Mouse (Mus musculus): ENCODE data around the gene Pef1. TPM values are rescaled to one million over a fixed set of nuclear protein-coding genes. Genes with fewer than 3 reads are reported as not detected.

The Pef1 gene
- total RNA-seq, 1 experiment = 36.2 TPM

DNA sequence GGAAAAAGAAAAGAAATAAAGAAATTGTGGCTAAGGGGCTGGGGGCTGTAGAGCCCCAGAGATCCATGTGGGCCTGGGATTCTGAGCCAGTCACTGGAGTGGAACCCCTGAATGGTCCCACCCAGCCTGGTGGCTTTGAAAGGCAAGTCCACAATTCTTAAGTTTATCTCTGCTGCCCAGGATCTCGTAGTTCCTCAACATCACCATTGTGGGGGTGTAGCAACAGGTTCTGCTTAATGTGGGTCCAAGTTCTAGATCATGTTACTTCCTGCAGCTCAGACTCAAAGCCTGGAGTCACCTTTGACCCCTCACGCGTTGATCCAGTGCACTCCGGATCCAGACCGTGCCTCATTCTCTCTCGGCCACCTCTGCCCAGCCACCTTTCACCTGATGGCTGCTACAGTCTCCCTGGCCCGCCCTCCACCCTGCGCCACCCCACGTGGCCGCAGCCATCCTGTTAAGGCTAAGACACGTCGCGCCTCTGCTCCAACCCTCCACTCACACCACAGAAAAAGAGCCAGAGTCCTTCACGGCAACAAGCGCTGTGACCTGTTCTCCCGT is 67.1 kb downstream of the Pef1 start:
- H3K9me3 ChIP-seq (ENCODE audit: control insufficient read depth, insufficient read depth, low read depth, low read length) = no peaks in the 10 kb centered on the region
- no peak overlapping the region for H3K27ac ChIP-seq (ENCODE audit: insufficient read depth, low read depth, low read length, poor library complexity, severe bottlenecking)
- H3K9ac ChIP-seq (ENCODE audit: insufficient read depth, low read depth, low read length, poor library complexity, severe bottlenecking) = no peak overlapping the region
- no peaks in the 10 kb centered on the region for H3K36me3 ChIP-seq (ENCODE audit: control insufficient read depth, insufficient read depth, low read length, poor library complexity, severe bottlenecking)
- TF ChIP-seq CHD2 (IDR thresholded peaks at IDR 0.05; ENCODE audit: low read depth, low read length) (no peak), MAFK (IDR thresholded peaks at IDR 0.05; ENCODE audit: insufficient read depth, low read depth, low read length) (no peak), ZC3H11A (IDR thresholded peaks at IDR 0.05; ENCODE audit: borderline replicate concordance, low read depth, low read length) (no peak), ZNF384 (IDR thresholded peaks at IDR 0.05; ENCODE audit: low read depth, low read length) (no peak), HCFC1 (IDR thresholded peaks at IDR 0.05; ENCODE audit: borderline replicate concordance, insufficient read depth, low read length) (no peak)
- DNase-seq (ENCODE audit: low read depth, low spot score) = no peak
- in situ Hi-C loops (cut with MboI; ENCODE audit: low sequenced_read_pairs in 2 of 2, unreplicated experiment in 2 of 2) = no loop called here
- no peak overlapping the region for H3K4me3 ChIP-seq (ENCODE audit: insufficient read depth in 1 of 2, low read depth in 1 of 2, low read length in 2 of 2, poor library complexity in 1 of 2, severe bottlenecking in 1 of 2)
- peaks cover 2 to 26% of the 10 kb centered on the region in 2 experiments; a peak in 3 of 4 replicates for H3K4me1 ChIP-seq (ENCODE audit: control insufficient read depth in 2 of 2, insufficient read depth in 2 of 2, low read length in 2 of 2, poor library complexity in 1 of 2)

DNA sequence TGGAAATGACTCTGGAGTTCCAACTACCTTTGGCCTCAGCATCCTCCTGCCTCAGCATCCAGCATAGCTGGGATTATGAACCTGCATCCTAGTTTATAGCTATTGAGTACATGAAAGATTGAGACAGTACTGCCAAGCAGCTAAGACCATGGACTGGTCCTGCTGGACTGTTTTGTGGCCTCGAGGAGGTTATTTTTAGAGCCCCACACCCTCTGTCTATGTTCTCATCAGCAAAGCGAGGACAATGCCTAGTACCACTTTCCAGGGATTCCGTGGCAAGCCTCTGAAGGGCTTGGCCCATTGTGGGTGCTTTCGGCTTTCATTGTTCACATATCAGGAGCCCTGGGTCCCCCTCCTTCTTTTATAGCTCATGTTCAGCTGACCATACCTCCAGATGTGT is 68.0 kb downstream of the Pef1 start:
- Histone ChIP-seq H3K36me3 (ENCODE audit: control insufficient read depth, insufficient read depth, low read length, poor library complexity, severe bottlenecking) (no peaks in the 10 kb centered on the region), H3K27ac (ENCODE audit: insufficient read depth, low read depth, low read length, poor library complexity, severe bottlenecking) (no peak overlapping the region), H3K9me3 (ENCODE audit: control insufficient read depth, insufficient read depth, low read depth, low read length) (no peaks in the 10 kb centered on the region), H3K4me1 (ENCODE audit: control insufficient read depth in 2 of 2, insufficient read depth in 2 of 2, low read length in 2 of 2, poor library complexity in 1 of 2) (peaks cover 2 to 27% of the 10 kb centered on the region in 2 experiments; a peak in 3 of 4 replicates), H3K9ac (ENCODE audit: insufficient read depth, low read depth, low read length, poor library complexity, severe bottlenecking) (no peak overlapping the region), H3K4me3 (ENCODE audit: insufficient read depth in 1 of 2, low read depth in 1 of 2, low read length in 2 of 2, poor library complexity in 1 of 2, severe bottlenecking in 1 of 2) (no peak overlapping the region)
- in situ Hi-C loops (cut with MboI; ENCODE audit: low sequenced_read_pairs in 2 of 2, unreplicated experiment in 2 of 2) = no loop called here
- DNase-seq (ENCODE audit: low read depth, low spot score) = no peak
- TF ChIP-seq ZC3H11A (IDR thresholded peaks at IDR 0.05; ENCODE audit: borderline replicate concordance, low read depth, low read length) (no peak), CHD2 (IDR thresholded peaks at IDR 0.05; ENCODE audit: low read depth, low read length) (no peak), ZNF384 (IDR thresholded peaks at IDR 0.05; ENCODE audit: low read depth, low read length) (no peak), MAFK (IDR thresholded peaks at IDR 0.05; ENCODE audit: insufficient read depth, low read depth, low read length) (no peak)

DNA sequence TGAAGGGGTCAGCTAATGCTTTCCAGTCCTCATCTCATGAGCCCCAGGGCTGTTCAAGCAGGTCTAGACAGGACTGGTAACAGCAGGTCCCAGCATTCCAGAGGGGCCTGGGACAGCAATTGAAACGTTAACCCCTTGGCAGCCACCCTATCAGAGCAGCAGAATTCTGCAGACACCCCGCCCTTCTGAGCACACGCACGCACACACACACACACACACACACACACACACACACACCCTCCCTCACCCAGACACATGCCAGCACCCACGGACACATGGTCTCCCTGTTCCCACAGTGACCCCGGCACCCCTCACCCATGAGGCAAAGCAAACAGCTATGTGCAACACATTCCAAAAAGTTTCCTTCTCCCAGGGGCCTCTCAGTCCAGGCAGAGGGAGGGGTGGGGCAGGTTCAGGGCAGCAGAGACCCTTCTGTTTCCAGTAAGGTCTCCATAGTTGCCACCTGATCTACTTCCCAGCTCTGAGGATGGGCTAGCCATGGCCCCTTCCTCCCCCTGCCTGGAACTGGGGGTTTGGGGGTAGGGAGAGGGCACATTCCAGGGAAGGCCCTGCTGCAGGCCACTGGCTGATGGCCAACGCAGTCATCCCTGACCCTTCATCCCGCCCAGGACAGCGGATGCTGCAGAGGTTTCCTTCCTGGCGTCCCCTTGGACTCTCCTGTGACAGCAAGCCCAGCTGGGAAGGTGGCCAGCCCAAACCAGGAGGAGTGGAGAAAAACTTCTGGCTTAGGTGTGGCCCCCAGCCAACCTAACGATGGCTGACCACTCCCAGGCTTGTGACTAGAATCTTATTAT is 69.8 kb downstream of the Pef1 start:
- TF ChIP-seq ZNF384 (IDR thresholded peaks at IDR 0.05; ENCODE audit: low read depth, low read length) (no peak), MAFK (IDR thresholded peaks at IDR 0.05; ENCODE audit: insufficient read depth, low read depth, low read length) (no peak), HCFC1 (IDR thresholded peaks at IDR 0.05; ENCODE audit: borderline replicate concordance, insufficient read depth, low read length) (no peak), ZC3H11A (IDR thresholded peaks at IDR 0.05; ENCODE audit: borderline replicate concordance, low read depth, low read length) (no peak), CHD2 (IDR thresholded peaks at IDR 0.05; ENCODE audit: low read depth, low read length) (no peak)
- no peak overlapping the region for H3K4me3 ChIP-seq (ENCODE audit: insufficient read depth in 1 of 2, low read depth in 1 of 2, low read length in 2 of 2, poor library complexity in 1 of 2, severe bottlenecking in 1 of 2)
- no peak for DNase-seq (ENCODE audit: low read depth, low spot score)
- H3K36me3 ChIP-seq (ENCODE audit: control insufficient read depth, insufficient read depth, low read length, poor library complexity, severe bottlenecking) = no peaks in the 10 kb centered on the region
- H3K9me3 ChIP-seq (ENCODE audit: control insufficient read depth, insufficient read depth, low read depth, low read length) = no peaks in the 10 kb centered on the region
- peaks cover 4 to 38% of the 10 kb centered on the region in 2 experiments for H3K4me1 ChIP-seq (ENCODE audit: control insufficient read depth in 2 of 2, insufficient read depth in 2 of 2, low read length in 2 of 2, poor library complexity in 1 of 2)
- in situ Hi-C loops (cut with MboI; ENCODE audit: low sequenced_read_pairs in 2 of 2, unreplicated experiment in 2 of 2) = no loop called here
- H3K9ac ChIP-seq (ENCODE audit: insufficient read depth, low read depth, low read length, poor library complexity, severe bottlenecking) = no peak overlapping the region
- H3K27ac ChIP-seq (ENCODE audit: insufficient read depth, low read depth, low read length, poor library complexity, severe bottlenecking) = no peak overlapping the region

DNA sequence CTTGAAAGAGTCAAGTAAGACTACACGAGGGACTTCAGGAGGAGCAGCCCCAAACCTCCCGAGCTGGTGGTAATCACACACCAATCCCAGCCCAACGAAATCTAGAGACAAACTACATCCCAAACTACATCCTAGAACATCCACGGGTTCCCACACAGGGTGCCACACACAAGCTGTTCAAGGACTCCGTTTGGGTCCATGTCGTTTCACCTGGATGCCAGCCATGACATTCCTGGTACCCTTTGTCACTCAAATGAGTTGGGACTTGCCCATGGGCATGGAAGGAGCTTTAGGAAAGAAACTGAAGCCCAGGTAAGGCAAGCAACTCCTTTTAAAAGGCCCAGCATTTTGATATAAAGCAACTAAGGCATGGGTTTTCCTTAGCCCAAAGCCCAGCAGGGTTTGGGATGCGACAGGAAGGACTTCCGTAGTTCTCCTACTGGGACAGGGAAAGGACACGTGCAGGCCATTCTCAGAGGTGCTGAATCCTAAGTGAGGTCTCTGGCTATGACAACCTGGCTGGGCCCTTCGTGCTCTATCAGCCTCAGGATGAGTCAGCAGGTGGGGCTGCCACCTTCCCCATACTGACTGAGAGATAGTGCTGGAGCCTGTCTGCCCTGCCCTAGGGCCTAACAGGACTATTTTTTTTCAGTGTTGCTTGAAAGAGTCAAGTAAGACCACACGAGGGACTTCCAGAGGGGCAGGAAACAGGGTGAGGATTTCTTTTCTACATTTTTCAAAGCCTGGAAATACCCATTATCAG is 70.9 kb downstream of the Pef1 start:
- Histone ChIP-seq H3K9me3 (ENCODE audit: control insufficient read depth, insufficient read depth, low read depth, low read length) (no peaks in the 10 kb centered on the region), H3K4me3 (ENCODE audit: insufficient read depth in 1 of 2, low read depth in 1 of 2, low read length in 2 of 2, poor library complexity in 1 of 2, severe bottlenecking in 1 of 2) (no peak overlapping the region), H3K9ac (ENCODE audit: insufficient read depth, low read depth, low read length, poor library complexity, severe bottlenecking) (no peak overlapping the region), H3K36me3 (ENCODE audit: control insufficient read depth, insufficient read depth, low read length, poor library complexity, severe bottlenecking) (no peaks in the 10 kb centered on the region), H3K27ac (ENCODE audit: insufficient read depth, low read depth, low read length, poor library complexity, severe bottlenecking) (no peak overlapping the region), H3K4me1 (ENCODE audit: control insufficient read depth in 2 of 2, insufficient read depth in 2 of 2, low read length in 2 of 2, poor library complexity in 1 of 2) (peaks cover 4 to 32% of the 10 kb centered on the region in 2 experiments; a peak in 3 of 4 replicates)
- DNase-seq (ENCODE audit: low read depth, low spot score) = no peak
- in situ Hi-C loops (cut with MboI; ENCODE audit: low sequenced_read_pairs in 2 of 2, unreplicated experiment in 2 of 2) = no loop called here
- TF ChIP-seq ZC3H11A (IDR thresholded peaks at IDR 0.05; ENCODE audit: borderline replicate concordance, low read depth, low read length) (no peak), ZNF384 (IDR thresholded peaks at IDR 0.05; ENCODE audit: low read depth, low read length) (no peak)
